Mouse (Mus musculus) midbrain, embryonic 14.5 days (tissue): ENCODE measurements at regions not wholly inside any gene's neighbourhood (a gene's known extent, or its start where the extent isn't known, plus 50 kb on each side); places are given as distances from the start of the nearest gene placed in this dataset.

Experiments used
- ATAC-seq: fragments of 200-750 bp; cut with Nextera tagmentation; 2 replicates; pipeline ENCODE4 v1.8.0; 2017; ENCODE audit warnings: moderate number of reproducible peaks, moderate library complexity; ENCODE audit not compliant: low FRiP score, low TSS enrichment
- DNase-seq: peaks from one replicate; pipeline ENCODE4 v3.0.0-alpha.2; 2015
- H3K27ac ChIP-seq: fragments of 300-500 bp; sonication (generic); replicated peaks from 2 replicates; pipeline ENCODE4 v1.5.1; 2014; ENCODE audit warnings: mild to moderate bottlenecking, low read depth, low read length, moderate library complexity
- H3K27me3 ChIP-seq: fragments of 300-500 bp; sonication (generic); 2 replicates; pipeline ENCODE4 v1.6.1; 2014; ENCODE audit warnings: low read length, control low read depth, mixed read lengths; ENCODE audit not compliant: control insufficient read depth, insufficient read depth
- H3K36me3 ChIP-seq: fragments of 300-500 bp; sonication (generic); 2 replicates; pipeline ENCODE4 v1.6.1; 2014; ENCODE audit warnings: low read length, control low read depth; ENCODE audit not compliant: control insufficient read depth, insufficient read depth
- H3K4me1 ChIP-seq: fragments of 300-500 bp; sonication (generic); 2 replicates; pipeline ENCODE4 v1.6.1; 2014; ENCODE audit warnings: mild to moderate bottlenecking, antibody characterized with exemption, low read length, control low read depth; ENCODE audit not compliant: control insufficient read depth, insufficient read depth
- H3K4me2 ChIP-seq: fragments of 300-500 bp; sonication (generic); 2 replicates; pipeline ENCODE4 v1.6.1; 2014; ENCODE audit warnings: mild to moderate bottlenecking, low read length, moderate library complexity
- H3K4me3 ChIP-seq: fragments of 300-500 bp; sonication (generic); replicated peaks from 2 replicates; pipeline ENCODE4 v1.5.1; 2014; ENCODE audit warnings: low read depth, low read length
- H3K9ac ChIP-seq: fragments of 300-500 bp; sonication (generic); replicated peaks from 2 replicates; pipeline ENCODE4 v1.6.1; 2014; ENCODE audit warnings: mild to moderate bottlenecking, low read length, moderate library complexity
- H3K9me3 ChIP-seq: fragments of 300-500 bp; sonication (generic); 2 replicates; pipeline ENCODE4 v1.6.1; 2016; ENCODE audit warnings: low read length, control low read depth, mixed read lengths; ENCODE audit not compliant: control insufficient read depth
- WGBS: fragments of 180-500 bp; shearing (Covaris S2); extraction: QIAGEN DNeasy Blood & Tissue Kit; methylation state at CpG from one replicate; pipeline ENCODE4 v1.1.7; 2014; 5-methylcytosine and 5-hydroxymethylcytosine counted together

DNA sequence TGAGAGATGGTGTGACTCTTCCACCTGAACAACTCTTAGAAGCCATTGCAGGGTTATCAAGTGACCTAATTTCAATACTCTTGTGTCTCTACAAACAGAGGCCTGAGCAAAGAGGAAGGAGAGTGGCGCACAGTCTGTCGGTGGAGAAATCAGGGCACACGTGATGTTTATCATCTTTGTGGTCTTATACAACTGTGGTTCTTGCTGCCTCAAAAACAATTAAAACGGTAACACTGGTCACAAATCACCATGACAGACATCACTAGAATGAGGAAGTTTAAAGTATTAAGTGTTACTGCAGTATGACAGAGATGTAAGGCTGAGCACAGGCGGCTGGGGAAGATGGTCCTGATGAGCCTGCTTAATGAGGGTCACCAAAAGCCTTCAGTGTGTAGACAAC, 73.6 kb downstream of the Sdc1 start:
- Histone ChIP-seq H3K27me3 (no peaks in the 10 kb centered on the region), H3K4me2 (no peak overlapping the region), H3K27ac (no peak overlapping the region), H3K36me3 (no peaks in the 10 kb centered on the region), H3K4me3 (no peak overlapping the region), H3K9me3 (no peaks in the 10 kb centered on the region), H3K4me1 (no peaks in the 10 kb centered on the region), H3K9ac (no peak overlapping the region)
- WGBS = 92% methylated on average over 5 of the region's 5 CpGs
- DNase-seq (no peak), ATAC-seq (no peak)

GRCm38 (mm10) chr12:8845443-8845842, 74.3 kb downstream of the Sdc1 start:
- H3K27me3 ChIP-seq = no peaks in the 10 kb centered on the region
- no peaks in the 10 kb centered on the region for H3K4me1 ChIP-seq
- no peaks in the 10 kb centered on the region for H3K9me3 ChIP-seq
- no peak for DNase-seq
- no peak overlapping the region for H3K4me3 ChIP-seq
- no peak overlapping the region for H3K9ac ChIP-seq
- H3K27ac ChIP-seq = no peak overlapping the region
- no peak overlapping the region for H3K4me2 ChIP-seq
- no peak for ATAC-seq
- no peaks in the 10 kb centered on the region for H3K36me3 ChIP-seq
- 92% methylated on average over 8 of the region's 8 CpGs for WGBS

GRCm38 (mm10) chr12:8846425-8847226, 74.8 kb upstream of the Laptm4a start:
- Histone ChIP-seq H3K27me3 (no peaks in the 10 kb centered on the region), H3K9ac (no peak overlapping the region), H3K4me2 (no peak overlapping the region), H3K27ac (no peak overlapping the region), H3K4me3 (no peak overlapping the region), H3K9me3 (no peaks in the 10 kb centered on the region), H3K36me3 (no peaks in the 10 kb centered on the region), H3K4me1 (no peaks in the 10 kb centered on the region)
- WGBS = 57% methylated on average over 16 of the region's 16 CpGs
- DNase-seq = peak; percentile 5
- ATAC-seq = no peak

- Histone ChIP-seq H3K9ac (no peak overlapping the region), H3K9me3 (no peaks in the 10 kb centered on the region), H3K27me3 (no peaks in the 10 kb centered on the region), H3K4me3 (no peak overlapping the region), H3K27ac (no peak overlapping the region), H3K4me1 (no peaks in the 10 kb centered on the region), H3K4me2 (no peak overlapping the region), H3K36me3 (no peaks in the 10 kb centered on the region)
- WGBS = 84% methylated on average over 10 of the region's 10 CpGs
- DNase-seq (no peak), ATAC-seq (no peak)
Measured at GRCm38 (mm10) chr12:8847227-8847857, 74.1 kb upstream of the Laptm4a start.

DNA sequence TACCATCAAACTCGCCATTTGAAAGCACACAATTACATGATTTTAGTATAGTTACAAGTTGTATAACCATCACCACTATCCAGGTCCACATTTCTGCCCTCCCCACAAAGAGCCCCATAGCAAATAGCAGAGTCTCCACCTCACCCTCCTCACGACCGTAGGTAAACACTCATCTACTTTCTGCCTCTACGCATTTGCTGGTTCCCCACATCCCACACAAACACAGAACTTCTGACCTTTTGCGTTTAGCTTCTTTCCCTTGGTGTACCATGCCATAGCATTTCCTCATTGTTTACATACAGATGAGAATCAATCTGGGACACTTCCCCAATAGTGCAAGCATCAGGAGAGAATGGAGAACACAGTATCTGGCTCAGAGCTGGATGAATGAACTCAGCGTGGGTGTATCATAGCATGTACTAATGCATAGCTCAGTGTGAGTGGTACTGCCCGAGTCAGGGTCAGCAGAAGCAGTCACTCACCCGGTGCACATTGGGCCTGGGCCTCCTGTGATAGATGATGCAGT, 73.5 kb upstream of the Laptm4a start:
- Histone ChIP-seq H3K9ac (no peak overlapping the region), H3K36me3 (no peaks in the 10 kb centered on the region), H3K4me1 (no peaks in the 10 kb centered on the region), H3K27me3 (no peaks in the 10 kb centered on the region), H3K4me3 (no peak overlapping the region), H3K27ac (no peak overlapping the region), H3K4me2 (no peak overlapping the region), H3K9me3 (no peaks in the 10 kb centered on the region)
- ATAC-seq (no peak), DNase-seq (no peak)
- 90% methylated on average over 8 of the region's 8 CpGs for WGBS

- Histone ChIP-seq H3K4me2 (no peak overlapping the region), H3K9ac (no peak overlapping the region), H3K27me3 (no peaks in the 10 kb centered on the region), H3K27ac (no peak overlapping the region), H3K36me3 (no peaks in the 10 kb centered on the region), H3K9me3 (no peaks in the 10 kb centered on the region), H3K4me3 (no peak overlapping the region), H3K4me1 (no peaks in the 10 kb centered on the region)
- ATAC-seq (no peak), DNase-seq (no peak)
- WGBS = 81% methylated on average over 4 of the region's 4 CpGs
Measured at GRCm38 (mm10) chr12:8853858-8854257, 67.6 kb upstream of the Laptm4a start.

DNA sequence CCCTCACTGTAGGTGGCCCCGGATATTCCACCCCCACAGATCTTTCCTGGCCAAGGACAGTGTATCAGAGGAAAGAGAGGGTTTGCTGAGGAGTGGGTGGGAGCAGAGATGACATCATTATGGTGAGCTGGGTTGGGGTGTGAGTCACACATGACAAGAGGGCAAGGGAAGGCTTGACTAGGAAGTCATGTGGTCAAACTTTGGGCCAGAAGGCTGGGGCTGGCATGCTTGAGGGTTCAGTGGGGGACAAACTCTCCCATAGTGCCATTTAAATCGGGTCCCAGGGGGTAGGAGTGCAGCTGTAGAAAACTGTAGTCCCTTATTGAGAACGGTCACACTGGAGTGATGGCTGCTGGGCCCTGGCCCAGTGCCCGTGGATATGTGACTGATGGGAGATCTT, 67.1 kb upstream of the Laptm4a start:
- no peaks in the 10 kb centered on the region for H3K9me3 ChIP-seq
- H3K4me3 ChIP-seq = no peak overlapping the region
- H3K4me1 ChIP-seq = no peaks in the 10 kb centered on the region
- ATAC-seq = no peak
- WGBS = 75% methylated on average over 4 of the region's 4 CpGs
- H3K27me3 ChIP-seq = no peaks in the 10 kb centered on the region
- H3K36me3 ChIP-seq = no peaks in the 10 kb centered on the region
- H3K27ac ChIP-seq = no peak overlapping the region
- H3K9ac ChIP-seq = no peak overlapping the region
- DNase-seq = no peak
- no peak overlapping the region for H3K4me2 ChIP-seq

DNA sequence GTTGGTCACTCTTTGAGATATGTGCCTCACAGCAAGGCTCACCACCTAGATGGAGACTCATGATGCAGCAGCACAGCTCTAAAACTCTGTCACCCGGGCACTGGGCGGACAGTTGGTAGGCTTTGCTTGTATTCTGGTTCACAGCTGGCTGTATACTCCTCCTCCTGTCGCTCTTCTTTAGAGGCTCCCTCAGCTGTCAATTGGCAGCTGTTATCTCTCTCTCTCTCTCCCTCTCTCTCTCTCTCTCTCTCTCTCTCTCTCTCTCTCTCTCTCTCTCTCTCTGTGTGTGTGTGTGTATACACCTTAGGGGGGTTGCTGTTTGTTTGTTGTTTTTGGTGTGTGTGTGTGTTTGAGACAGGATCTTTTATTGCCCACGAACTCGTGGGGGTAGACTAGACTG, 66.3 kb upstream of the Laptm4a start:
- H3K4me3 ChIP-seq = no peak overlapping the region
- DNase-seq = no peak
- H3K27ac ChIP-seq = no peak overlapping the region
- no peaks in the 10 kb centered on the region for H3K9me3 ChIP-seq
- H3K36me3 ChIP-seq = no peaks in the 10 kb centered on the region
- H3K4me2 ChIP-seq = no peak overlapping the region
- WGBS = 76% methylated on average over 5 of the region's 5 CpGs
- no peak overlapping the region for H3K9ac ChIP-seq
- ATAC-seq = no peak
- no peaks in the 10 kb centered on the region for H3K27me3 ChIP-seq
- H3K4me1 ChIP-seq = no peaks in the 10 kb centered on the region

GRCm38 (mm10) chr12:8856051-8856543, 65.4 kb upstream of the Laptm4a start:
- Histone ChIP-seq H3K9me3 (no peaks in the 10 kb centered on the region), H3K4me2 (no peak overlapping the region), H3K27ac (no peak overlapping the region), H3K4me1 (no peaks in the 10 kb centered on the region), H3K36me3 (no peaks in the 10 kb centered on the region), H3K27me3 (no peaks in the 10 kb centered on the region), H3K4me3 (no peak overlapping the region), H3K9ac (no peak overlapping the region)
- 35% methylated on average over 1 of the region's 1 CpGs for WGBS
- no peak for DNase-seq
- no peak for ATAC-seq
